Mouse (Mus musculus) inflammation-experienced regulatory T-cells, adult 6 months (primary cell): ENCODE measurements around the gene Lsm2. TPM values are rescaled to one million over a fixed set of nuclear protein-coding genes. Genes with fewer than 3 reads are reported as not detected.
"Not testable (repeated sequence)": the region's sequence is repeated elsewhere in the genome, so short reads cannot be mapped to it uniquely, and the experiment has no call there.

Experiments used
- ATAC-seq: one replicate; pipeline ENCODE4 v1.8.0; 2017
- polyA plus RNA-seq, 3 experiments: library from polyadenylated mRNA; unstranded; fragments of 100-300 nt; shearing (Covaris generic); gene quantifications; one replicate each; pipeline ENCODE4 v1.2.1; 2017

Lsm2 gene
- polyA plus RNA-seq, 3 experiments from 2014 or later, result 37.7 to 67.4 (median 40.0) TPM

- not testable (repeated sequence) for ATAC-seq
Measured at GRCm38 (mm10) chr17:35033703-35034102, 52.0 kb downstream of the Lsm2 start.

GRCm38 (mm10) chr17:35034896-35035295, 53.2 kb downstream of the Lsm2 start:
- ATAC-seq, result no peak

Other genes with a start within 250 kb of the Lsm2 start
- under 1 TPM in 1 of 3 experiments, not detected in 2; 0.08 TPM for gene C4b, start 238.0 kb upstream of the Lsm2 start, polyA plus RNA-seq
- not detected for gene Cyp21a1, start 177.3 kb upstream of the Lsm2 start, polyA plus RNA-seq
- 10 to 100 TPM; 30.4 to 44.5 (median 37.2) TPM for gene Stk19, start 144.9 kb upstream of the Lsm2 start, polyA plus RNA-seq
- 10 to 100 TPM; 23.9 to 29.0 (median 27.1) TPM for gene Dxo, start 144.8 kb upstream of the Lsm2 start, polyA plus RNA-seq
- 10 to 100 TPM; 28.6 to 34.2 (median 33.7) TPM for gene Skiv2l, start 131.7 kb upstream of the Lsm2 start, polyA plus RNA-seq
- gene Nelfe, start 131.5 kb upstream of the Lsm2 start, polyA plus RNA-seq, result 10 to 100 TPM; 40.1 to 65.0 (median 47.0) TPM
- 1 to 10 TPM in 1 of 3 experiments, under 1 TPM in 2; 0.24 to 2.6 (median 0.37) TPM for gene Cfb, start 119.3 kb upstream of the Lsm2 start, polyA plus RNA-seq
- gene Zbtb12, start 102.4 kb upstream of the Lsm2 start, polyA plus RNA-seq, result not detected
- gene Gm20547, start 99.8 kb upstream of the Lsm2 start, polyA plus RNA-seq, result under 1 TPM in 1 of 3 experiments, not detected in 2; 0.26 TPM
- 1 to 10 TPM in 1 of 3 experiments, not detected in 2; 1.4 TPM for gene C2, start 83.6 kb upstream of the Lsm2 start, polyA plus RNA-seq
- gene Ehmt2, start 83.4 kb upstream of the Lsm2 start, polyA plus RNA-seq, result 10 to 100 TPM; 27.1 to 32.6 (median 29.4) TPM
- gene Slc44a4, start 67.4 kb upstream of the Lsm2 start, polyA plus RNA-seq, result not detected
- 10 to 100 TPM; 12.8 to 28.2 (median 27.6) TPM for gene Neu1, start 50.6 kb upstream of the Lsm2 start, polyA plus RNA-seq
- gene Hspa1b, start 22.6 kb upstream of the Lsm2 start, polyA plus RNA-seq, result under 1 TPM; 0.53 to 0.85 (median 0.80) TPM
- under 1 TPM in 1 of 3 experiments, not detected in 2; 0.94 TPM for gene Gm20481, start 11.9 kb upstream of the Lsm2 start, polyA plus RNA-seq
- 1 to 10 TPM in 2 of 3 experiments, under 1 TPM in 1; 0.74 to 2.3 (median 1.1) TPM for gene Hspa1a, start 9.7 kb upstream of the Lsm2 start, polyA plus RNA-seq
- gene Hspa1l, start 9.2 kb upstream of the Lsm2 start, polyA plus RNA-seq, result not detected
- 10 to 100 TPM; 27.2 to 30.9 (median 30.8) TPM for gene Vars, start 19.1 kb downstream of the Lsm2 start, polyA plus RNA-seq
- gene Vwa7, start 34.7 kb downstream of the Lsm2 start, polyA plus RNA-seq, result under 1 TPM in 2 of 3 experiments, not detected in 1; 0.10 to 0.28 TPM
- gene Sapcd1, start 46.2 kb downstream of the Lsm2 start, polyA plus RNA-seq, result 1 to 10 TPM in 2 of 3 experiments, under 1 TPM in 1; 0.54 to 2.6 (median 1.4) TPM
- gene Msh5, start 64.9 kb downstream of the Lsm2 start, polyA plus RNA-seq, result 1 to 10 TPM; 1.3 to 1.4 (median 1.4) TPM
- 100 to 1,000 TPM; 487 to 766 (median 514) TPM for gene Clic1, start 68.1 kb downstream of the Lsm2 start, polyA plus RNA-seq
- 1 to 10 TPM in 2 of 3 experiments, under 1 TPM in 1; 0.91 to 3.0 (median 1.3) TPM for gene Ddah2, start 77.2 kb downstream of the Lsm2 start, polyA plus RNA-seq
- not detected for gene Ly6g6c, start 83.5 kb downstream of the Lsm2 start, polyA plus RNA-seq
- gene Mpig6b, start 84.3 kb downstream of the Lsm2 start, polyA plus RNA-seq, result not detected
- gene Ly6g6e, start 95.0 kb downstream of the Lsm2 start, polyA plus RNA-seq, result not detected
- not detected for gene Ly6g6d, start 96.2 kb downstream of the Lsm2 start, polyA plus RNA-seq
- not detected for gene Ly6g6f, start 103.7 kb downstream of the Lsm2 start, polyA plus RNA-seq
- 10 to 100 TPM; 22.3 to 26.3 (median 25.6) TPM for gene Abhd16a, start 107.4 kb downstream of the Lsm2 start, polyA plus RNA-seq
- not detected for gene Ly6g5c, start 126.4 kb downstream of the Lsm2 start, polyA plus RNA-seq
- gene Ly6g5b, start 133.6 kb downstream of the Lsm2 start, polyA plus RNA-seq, result 1 to 10 TPM; 1.9 to 8.9 (median 3.9) TPM
- 10 to 100 TPM; 57.1 to 87.4 (median 74.3) TPM for gene Gpank1, start 139.6 kb downstream of the Lsm2 start, polyA plus RNA-seq
- gene Csnk2b, start 140.2 kb downstream of the Lsm2 start, polyA plus RNA-seq, result 100 to 1,000 TPM; 246 to 346 (median 344) TPM
- 10 to 100 TPM; 20.0 to 27.1 (median 25.1) TPM for gene D17H6S53E, start 144.5 kb downstream of the Lsm2 start, polyA plus RNA-seq
- gene Apom, start 150.2 kb downstream of the Lsm2 start, polyA plus RNA-seq, result not detected
- 10 to 100 TPM; 25.4 to 33.8 (median 29.1) TPM for gene Bag6, start 153.3 kb downstream of the Lsm2 start, polyA plus RNA-seq
- gene Prrc2a, start 183.0 kb downstream of the Lsm2 start, polyA plus RNA-seq, result 100 to 1,000 TPM in 1 of 3 experiments, 10 to 100 TPM in 2; 47.1 to 105 (median 47.2) TPM
- 1 to 10 TPM in 2 of 3 experiments, under 1 TPM in 1; 0.79 to 5.4 (median 2.1) TPM for gene Aif1, start 194.2 kb downstream of the Lsm2 start, polyA plus RNA-seq
- 10 to 100 TPM in 1 of 3 experiments, 1 to 10 TPM in 2; 6.4 to 11.2 (median 8.8) TPM for gene Lst1, start 206.6 kb downstream of the Lsm2 start, polyA plus RNA-seq
- 100 to 1,000 TPM; 112 to 242 (median 186) TPM for gene Ltb, start 212.6 kb downstream of the Lsm2 start, polyA plus RNA-seq
- 10 to 100 TPM; 20.9 to 28.8 (median 24.9) TPM for gene Tnf, start 220.1 kb downstream of the Lsm2 start, polyA plus RNA-seq
- 100 to 1,000 TPM in 1 of 3 experiments, 10 to 100 TPM in 2; 34.4 to 113 (median 95.2) TPM for gene Lta, start 223.5 kb downstream of the Lsm2 start, polyA plus RNA-seq
- gene Gm16181, start 239.0 kb downstream of the Lsm2 start, polyA plus RNA-seq, result under 1 TPM in 2 of 3 experiments, not detected in 1; 0.67 to 0.68 TPM